Mouse (Mus musculus): ENCODE results near the gene Tbx6. TPM values are rescaled to one million over a fixed set of nuclear protein-coding genes. Genes with fewer than 3 reads are reported as not detected.
A peak's percentile ranks its signal among the peaks of the same experiment; 100 is the strongest.

Tbx6 gene
- polyA plus RNA-seq, 1 experiment from 2014 or later: 0.60 TPM

DNA sequence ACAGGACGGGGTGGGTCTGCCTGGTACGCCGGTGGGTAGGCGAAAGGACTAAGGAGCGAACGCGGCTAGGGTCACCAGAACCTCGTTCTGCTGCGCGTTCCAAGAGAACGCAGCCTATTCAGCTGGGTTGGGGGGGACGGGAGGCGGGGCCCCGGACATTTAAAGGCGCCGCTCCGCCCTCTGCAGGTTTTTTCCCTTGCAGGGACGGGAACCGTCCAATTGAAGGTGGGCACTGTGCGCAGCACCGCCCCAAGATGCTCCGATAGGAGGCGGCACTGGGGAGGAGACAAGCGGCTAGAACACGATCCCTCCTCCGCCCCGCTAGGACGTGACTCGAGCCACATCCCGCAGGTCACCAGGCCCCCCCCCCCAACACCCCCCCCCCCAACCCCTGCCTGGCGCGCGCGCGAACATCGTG is 17.8 kb downstream of the Tbx6 start:
- H3K36me3 ChIP-seq (replicated peaks): peaks cover 72% of the 10 kb centered on the region
- WGBS: under 1% methylated on average over 36 of the region's 36 CpGs
- H3K4me3 ChIP-seq: peak overlapping the region; percentile 93
- H3K9me3 ChIP-seq: no peaks in the 10 kb centered on the region
- peaks cover 43% of the 10 kb centered on the region for H3K4me1 ChIP-seq
- peak overlapping the region; percentile 97 for H3K27ac ChIP-seq (replicated peaks)
- DNase-seq (ENCODE audit: low spot score): peak; percentile 98
- H3K27me3 ChIP-seq (replicated peaks; ENCODE audit: low read depth, poor library complexity, severe bottlenecking): no peaks in the 10 kb centered on the region

DNA sequence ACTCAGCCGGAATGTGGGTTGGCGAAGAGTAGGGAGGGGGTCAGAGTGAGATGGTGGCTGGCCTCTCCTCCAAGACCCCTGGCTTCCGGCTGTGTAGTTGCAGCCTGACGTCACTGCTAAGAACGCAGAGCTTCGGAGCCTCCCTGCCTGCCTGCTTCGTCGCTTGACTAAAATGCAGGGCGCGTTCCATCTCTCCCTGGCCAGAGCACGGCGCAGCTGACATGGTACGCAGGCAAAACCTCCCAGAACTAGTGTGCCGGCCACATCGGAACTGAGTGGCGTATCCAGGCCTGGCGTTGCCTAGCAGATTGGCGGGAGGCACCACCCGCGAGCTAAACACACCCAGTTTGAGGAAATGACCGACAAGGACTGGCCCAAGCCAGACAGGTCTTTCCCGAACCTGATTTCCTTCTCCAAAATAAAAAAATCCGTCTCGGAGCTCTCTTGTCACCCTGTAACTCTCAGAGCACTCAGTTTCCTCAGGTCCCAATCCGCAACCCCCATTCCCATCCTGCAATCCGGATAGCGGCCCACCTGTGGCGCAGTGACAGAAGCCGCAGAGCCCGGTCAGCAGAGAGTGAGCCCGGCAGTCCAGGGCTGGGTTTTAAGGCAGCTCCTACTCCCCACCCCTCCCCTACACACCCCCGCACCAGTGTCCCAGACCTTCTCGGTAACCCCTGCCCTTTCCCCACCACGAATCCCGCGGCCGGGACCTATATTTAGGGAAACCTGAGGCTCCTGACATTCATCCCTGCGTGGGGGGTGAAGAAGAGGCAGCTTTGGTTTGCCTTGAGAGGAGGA is 18.4 kb downstream of the Tbx6 start:
- DNase-seq (ENCODE audit: low spot score): no peak
- peaks cover 43% of the 10 kb centered on the region for H3K4me1 ChIP-seq
- whole genome bisulfite sequencing: under 1% methylated on average over 38 of the region's 38 CpGs

DNA sequence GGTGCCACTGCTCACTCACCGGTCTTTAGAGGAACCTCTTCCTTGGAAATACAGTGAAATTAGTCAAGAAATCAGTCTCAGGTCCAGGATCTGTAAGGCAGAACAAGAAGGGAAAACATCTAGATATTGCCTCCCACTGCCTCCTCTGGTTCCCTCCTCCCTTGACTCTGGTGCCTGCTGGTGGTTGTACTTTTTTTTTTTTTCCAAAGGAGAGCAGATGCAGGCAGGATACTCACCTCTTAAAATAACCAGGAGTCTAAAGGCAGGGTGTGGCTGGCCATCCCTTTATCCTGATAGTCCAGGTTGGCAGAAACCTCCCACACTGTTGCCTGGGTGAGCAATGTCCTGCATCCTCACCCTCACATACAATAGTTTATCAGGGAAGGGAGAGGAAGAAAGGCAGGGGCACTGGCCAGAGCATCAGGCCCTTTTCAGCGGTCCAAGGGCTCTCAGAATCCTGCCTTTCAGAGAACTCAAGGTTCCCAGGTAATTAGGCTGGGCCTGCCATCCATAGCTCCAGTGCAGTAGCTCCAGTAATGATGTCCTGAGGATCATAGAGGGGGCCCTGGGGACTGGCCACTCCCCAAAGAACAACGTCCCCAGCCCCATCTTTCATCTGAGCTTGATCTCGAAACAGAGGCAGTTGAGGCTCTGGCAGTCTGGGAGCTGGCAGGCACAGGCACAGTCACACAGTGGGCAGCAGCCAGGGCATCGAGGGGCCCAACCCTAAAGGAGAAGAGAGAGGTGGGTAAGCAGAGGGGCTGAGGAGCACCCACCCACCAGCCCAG is 19.2 kb downstream of the Tbx6 start:
- H3K27me3 ChIP-seq (replicated peaks; ENCODE audit: low read depth, poor library complexity, severe bottlenecking): no peaks in the 10 kb centered on the region
- DNase-seq (ENCODE audit: low spot score): no peak
- no peaks in the 10 kb centered on the region for H3K9me3 ChIP-seq
- H3K4me1 ChIP-seq: peaks cover 43% of the 10 kb centered on the region
- peaks cover 72% of the 10 kb centered on the region for H3K36me3 ChIP-seq (replicated peaks)
- WGBS: 56% methylated on average over 5 of the region's 5 CpGs
- H3K4me3 ChIP-seq: peak overlapping the region; percentile 93
- peak overlapping the region; percentile 97 for H3K27ac ChIP-seq (replicated peaks)

More for the DNA sequence above, 18.4 kb downstream of the Tbx6 start:
- peak overlapping the region; percentile 93 for H3K4me3 ChIP-seq
- peaks cover 72% of the 10 kb centered on the region for H3K36me3 ChIP-seq (replicated peaks)
- H3K9me3 ChIP-seq: no peaks in the 10 kb centered on the region
- no peaks in the 10 kb centered on the region for H3K27me3 ChIP-seq (replicated peaks; ENCODE audit: low read depth, poor library complexity, severe bottlenecking)
- H3K27ac ChIP-seq (replicated peaks): peak overlapping the region; percentile 97

- no peak for DNase-seq (ENCODE audit: low spot score)
- Histone ChIP-seq H3K4me1 (peaks cover 39% of the 10 kb centered on the region), H3K27ac (replicated peaks) (peak overlapping the region; percentile 97), H3K9me3 (no peaks in the 10 kb centered on the region), H3K27me3 (replicated peaks; ENCODE audit: low read depth, poor library complexity, severe bottlenecking) (no peaks in the 10 kb centered on the region), H3K36me3 (replicated peaks) (peaks cover 70% of the 10 kb centered on the region), H3K4me3 (peak overlapping the region; percentile 93; the same call in 1 of the 2 replicates)
- 97% methylated on average over 16 of the region's 16 CpGs for WGBS
Observed at GRCm38 (mm10) chr7:126801057-126801422, 19.8 kb downstream of the Tbx6 start.

DNA sequence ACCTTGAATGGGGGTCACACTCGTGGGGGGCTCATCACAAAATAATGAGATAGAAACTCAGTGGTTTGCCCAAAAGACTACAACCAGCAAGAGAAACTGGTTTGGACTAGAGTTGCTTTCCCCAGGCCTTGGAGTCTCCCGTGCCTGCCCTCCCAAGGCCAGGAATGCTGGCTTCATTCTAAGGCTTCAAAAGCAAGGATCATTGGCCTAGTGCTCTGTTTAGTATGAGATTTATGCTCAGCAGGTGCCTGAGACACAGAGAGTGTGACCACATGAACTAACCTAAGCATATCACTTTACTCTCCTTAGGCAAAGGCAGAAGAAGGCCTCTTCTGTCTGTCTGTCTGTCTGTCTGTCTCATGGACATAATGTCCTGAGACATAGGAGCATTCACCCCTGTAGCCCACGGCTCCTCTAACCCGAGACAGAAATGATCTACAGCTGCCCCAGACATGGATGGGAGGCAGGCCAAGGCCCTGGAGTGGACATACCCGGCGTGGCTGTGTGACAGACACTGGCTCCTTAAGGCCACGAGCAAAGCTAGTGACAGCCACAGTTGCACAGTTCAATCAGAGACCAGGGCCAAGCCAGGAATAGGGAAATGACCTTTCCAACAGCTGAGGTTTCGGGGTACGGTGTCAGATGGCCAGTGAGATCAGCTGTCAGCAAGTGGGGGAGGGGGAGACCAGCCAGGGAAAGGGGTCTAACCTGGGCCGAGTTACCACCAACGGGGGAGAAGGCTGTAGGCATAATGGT is 21.0 kb downstream of the Tbx6 start:
- H3K4me1 ChIP-seq: peaks cover 31% of the 10 kb centered on the region
- no peaks in the 10 kb centered on the region for H3K9me3 ChIP-seq
- WGBS: 90% methylated on average over 11 of the region's 11 CpGs
- H3K27me3 ChIP-seq (replicated peaks; ENCODE audit: low read depth, poor library complexity, severe bottlenecking): no peaks in the 10 kb centered on the region
- no peak overlapping the region; the same call in 1 of the 2 replicates for H3K27ac ChIP-seq (replicated peaks)
- DNase-seq (ENCODE audit: low spot score): no peak
- H3K4me3 ChIP-seq: no peak overlapping the region
- peaks cover 70% of the 10 kb centered on the region for H3K36me3 ChIP-seq (replicated peaks)

GRCm38 (mm10) chr7:126803181-126803580 is 21.9 kb downstream of the Tbx6 start:
- H3K36me3 ChIP-seq (replicated peaks): peaks cover 68% of the 10 kb centered on the region
- no peak overlapping the region for H3K4me3 ChIP-seq
- DNase-seq (ENCODE audit: low spot score): no peak
- H3K27me3 ChIP-seq (replicated peaks; ENCODE audit: low read depth, poor library complexity, severe bottlenecking): no peaks in the 10 kb centered on the region
- peaks cover 31% of the 10 kb centered on the region for H3K4me1 ChIP-seq
- no peaks in the 10 kb centered on the region for H3K9me3 ChIP-seq
- no peak overlapping the region for H3K27ac ChIP-seq (replicated peaks)
- WGBS: 89% methylated on average over 6 of the region's 6 CpGs

DNA sequence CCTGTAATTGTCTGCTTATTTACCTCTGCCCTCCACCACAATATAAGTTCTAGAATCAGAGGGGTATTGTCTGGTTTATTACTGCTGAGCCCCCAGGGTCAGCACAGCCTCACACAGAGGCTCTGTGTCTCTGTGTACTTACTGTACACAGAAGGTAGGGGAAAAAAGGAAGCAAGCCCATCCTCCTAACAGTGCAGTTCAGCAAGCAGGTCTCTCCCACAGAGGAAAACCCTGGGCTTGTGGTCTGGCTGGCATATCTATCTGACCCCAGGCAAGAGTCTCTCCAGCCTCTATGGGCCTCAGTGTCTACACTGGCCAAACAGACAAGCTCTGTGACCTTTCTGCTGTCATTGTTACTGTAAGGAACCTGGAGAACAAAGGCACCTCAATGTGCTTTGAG is 22.5 kb downstream of the Tbx6 start:
- Histone ChIP-seq H3K36me3 (replicated peaks) (peaks cover 68% of the 10 kb centered on the region), H3K9me3 (no peaks in the 10 kb centered on the region), H3K4me1 (peaks cover 35% of the 10 kb centered on the region), H3K4me3 (no peak overlapping the region), H3K27me3 (replicated peaks; ENCODE audit: low read depth, poor library complexity, severe bottlenecking) (no peaks in the 10 kb centered on the region), H3K27ac (replicated peaks) (no peak overlapping the region)
- no peak for DNase-seq (ENCODE audit: low spot score)

DNA sequence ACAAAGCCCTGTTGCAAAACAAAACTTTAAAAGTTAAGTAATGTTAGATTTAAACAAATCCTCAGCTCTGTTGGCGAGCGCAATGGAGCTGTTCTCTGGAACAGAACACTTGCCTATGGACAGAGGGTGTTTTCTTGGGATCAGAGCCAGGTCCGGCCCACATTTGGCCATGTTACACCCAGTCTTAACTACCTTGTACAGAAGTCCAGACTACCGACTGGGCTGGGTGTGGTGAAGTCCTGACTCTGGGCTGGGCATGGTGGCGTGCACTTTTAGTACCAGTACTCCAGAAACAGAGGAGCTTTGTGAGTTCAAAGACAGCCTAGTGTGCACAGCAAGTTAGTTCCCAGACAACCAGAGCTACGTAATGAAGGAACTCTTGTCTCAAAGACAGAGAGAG is 25.7 kb downstream of the Tbx6 start:
- Histone ChIP-seq H3K27me3 (replicated peaks; ENCODE audit: low read depth, poor library complexity, severe bottlenecking) (no peaks in the 10 kb centered on the region), H3K4me3 (no peak overlapping the region; the same call in 1 of the 2 replicates), H3K27ac (replicated peaks) (no peak overlapping the region), H3K9me3 (no peaks in the 10 kb centered on the region), H3K36me3 (replicated peaks) (peaks cover 56% of the 10 kb centered on the region), H3K4me1 (peaks cover 27% of the 10 kb centered on the region)
- no peak for DNase-seq (ENCODE audit: low spot score)
- 90% methylated on average over 6 of the region's 6 CpGs for WGBS

GRCm38 (mm10) chr7:126807405-126807804 is 26.1 kb downstream of the Tbx6 start:
- peaks cover 27% of the 10 kb centered on the region for H3K4me1 ChIP-seq
- peaks cover 52% of the 10 kb centered on the region for H3K36me3 ChIP-seq (replicated peaks)
- H3K27ac ChIP-seq (replicated peaks): peak overlapping the region; percentile 91
- WGBS: 73% methylated on average over 4 of the region's 4 CpGs
- peak overlapping the region; percentile 83 for H3K4me3 ChIP-seq
- no peaks in the 10 kb centered on the region for H3K27me3 ChIP-seq (replicated peaks; ENCODE audit: low read depth, poor library complexity, severe bottlenecking)
- no peaks in the 10 kb centered on the region for H3K9me3 ChIP-seq
- no peak for DNase-seq (ENCODE audit: low spot score)

DNA sequence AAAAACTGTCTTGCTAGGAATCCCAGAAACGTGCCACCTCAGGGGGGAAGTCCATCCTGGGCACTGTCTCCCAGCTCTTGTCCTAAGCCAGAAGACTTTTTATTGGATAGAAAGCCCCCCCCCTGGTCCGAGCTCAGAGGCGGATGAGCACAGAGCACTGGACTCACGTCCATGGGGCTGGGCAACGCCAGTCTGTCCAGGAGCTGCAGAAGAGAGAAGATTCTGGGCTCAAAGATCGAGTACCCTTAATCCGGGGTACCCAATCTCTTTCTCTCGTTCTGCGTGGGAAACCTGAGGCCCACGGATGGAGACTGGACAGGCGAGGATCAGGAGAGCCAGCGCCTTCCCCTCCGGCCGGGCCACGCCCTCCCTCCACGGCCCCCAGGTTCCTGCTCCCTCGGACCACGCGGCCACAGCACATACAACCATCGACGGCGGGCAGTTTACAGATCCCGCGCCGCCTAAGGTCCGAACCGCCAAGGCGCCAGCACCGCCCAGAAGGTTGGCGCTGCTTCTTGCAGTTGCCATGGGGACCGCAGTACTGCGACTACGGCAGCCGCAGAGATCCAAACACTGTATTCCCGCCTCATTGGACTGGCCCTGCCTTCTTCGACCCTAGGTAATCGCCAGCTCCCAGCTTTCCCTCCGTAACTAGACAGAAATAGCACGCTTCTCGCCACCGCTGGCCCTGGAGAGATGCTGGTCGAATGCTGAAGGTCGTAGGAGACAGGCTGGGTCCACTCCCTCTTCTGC is 27.6 kb downstream of the Tbx6 start:
- peak; percentile 91 for DNase-seq (ENCODE audit: low spot score)
- H3K4me1 ChIP-seq: peaks cover 31% of the 10 kb centered on the region
- peaks cover 37% of the 10 kb centered on the region for H3K36me3 ChIP-seq (replicated peaks)
- H3K27me3 ChIP-seq (replicated peaks; ENCODE audit: low read depth, poor library complexity, severe bottlenecking): 0 out of 2 replicates have a peak, but pooled peaks cover 5% of the 10 kb centered on the region
- WGBS: under 1% methylated on average over 43 of the region's 43 CpGs
- H3K27ac ChIP-seq (replicated peaks): peak overlapping the region; percentile 91
- peak overlapping the region; percentile 83 for H3K4me3 ChIP-seq
- no peaks in the 10 kb centered on the region for H3K9me3 ChIP-seq

GRCm38 (mm10) chr7:126809723-126810369 is 28.6 kb downstream of the Tbx6 start:
- 0 out of 2 replicates have a peak, but pooled peaks cover 5% of the 10 kb centered on the region for H3K27me3 ChIP-seq (replicated peaks; ENCODE audit: low read depth, poor library complexity, severe bottlenecking)
- H3K4me3 ChIP-seq: peak overlapping the region; percentile 83
- WGBS: 64% methylated on average over 5 of the region's 5 CpGs
- peak overlapping the region; percentile 91 for H3K27ac ChIP-seq (replicated peaks)
- no peaks in the 10 kb centered on the region for H3K9me3 ChIP-seq
- DNase-seq (ENCODE audit: low spot score): no peak
- peaks cover 34% of the 10 kb centered on the region for H3K4me1 ChIP-seq
- H3K36me3 ChIP-seq (replicated peaks): peaks cover 27% of the 10 kb centered on the region
